Mouse (Mus musculus): Measurements from ENCODE around the gene Mrpl52. TPM values are rescaled to one million over a fixed set of nuclear protein-coding genes. Genes with fewer than 3 reads are reported as not detected.

The Mrpl52 gene
- total RNA-seq (2014; fragmentation: Nextera tagmentation) = 504 and 507 TPM in 2 replicates
- 266 and 434 TPM in 2 replicates for total RNA-seq (2017)

- ATAC-seq (replicated peaks; ENCODE audit: low FRiP score, low TSS enrichment, poor library complexity, severe bottlenecking) = peak; percentile 71
Observed at GRCm38 (mm10) chr14:54426689-54427398, at the start of gene Mrpl52. Mrpl52 (plus strand) TSS chr14:54426909.

GRCm38 (mm10) chr14:54377166-54377565 is 49.5 kb upstream of the Mrpl52 start:
- no peak for ATAC-seq (replicated peaks; ENCODE audit: low FRiP score, low TSS enrichment, poor library complexity, severe bottlenecking)

- no peak for ATAC-seq (replicated peaks; ENCODE audit: low FRiP score, low TSS enrichment, poor library complexity, severe bottlenecking)
Observed at GRCm38 (mm10) chr14:54379571-54379970, 47.1 kb upstream of the Mrpl52 start.

- no peak for ATAC-seq (replicated peaks; ENCODE audit: low FRiP score, low TSS enrichment, poor library complexity, severe bottlenecking)
Observed at GRCm38 (mm10) chr14:54380616-54381015, 46.1 kb upstream of the Mrpl52 start.

GRCm38 (mm10) chr14:54381816-54382215 is 44.9 kb upstream of the Mrpl52 start:
- ATAC-seq (replicated peaks; ENCODE audit: low FRiP score, low TSS enrichment, poor library complexity, severe bottlenecking) = no peak

- ATAC-seq (replicated peaks; ENCODE audit: low FRiP score, low TSS enrichment, poor library complexity, severe bottlenecking) = no peak
Observed at GRCm38 (mm10) chr14:54382641-54383040, 44.1 kb upstream of the Mrpl52 start.

- no peak for ATAC-seq (replicated peaks; ENCODE audit: low FRiP score, low TSS enrichment, poor library complexity, severe bottlenecking)
Observed at GRCm38 (mm10) chr14:54383355-54383771, 43.3 kb upstream of the Mrpl52 start.

- ATAC-seq (replicated peaks; ENCODE audit: low FRiP score, low TSS enrichment, poor library complexity, severe bottlenecking) = peak; percentile 86
Observed at GRCm38 (mm10) chr14:54384396-54384795, 42.3 kb upstream of the Mrpl52 start.

- no peak for ATAC-seq (replicated peaks; ENCODE audit: low FRiP score, low TSS enrichment, poor library complexity, severe bottlenecking)
Observed at GRCm38 (mm10) chr14:54385968-54386618, 40.6 kb upstream of the Mrpl52 start.

- no peak for ATAC-seq (replicated peaks; ENCODE audit: low FRiP score, low TSS enrichment, poor library complexity, severe bottlenecking)
Observed at GRCm38 (mm10) chr14:54387546-54387945, 39.2 kb upstream of the Mrpl52 start.

GRCm38 (mm10) chr14:54390843-54391242 is 35.9 kb upstream of the Mrpl52 start:
- ATAC-seq (replicated peaks; ENCODE audit: low FRiP score, low TSS enrichment, poor library complexity, severe bottlenecking) = no peak

- no peak for ATAC-seq (replicated peaks; ENCODE audit: low FRiP score, low TSS enrichment, poor library complexity, severe bottlenecking)
Observed at GRCm38 (mm10) chr14:54393794-54394193, 32.9 kb upstream of the Mrpl52 start.

- ATAC-seq (replicated peaks; ENCODE audit: low FRiP score, low TSS enrichment, poor library complexity, severe bottlenecking) = no peak
Observed at GRCm38 (mm10) chr14:54394309-54394708, 32.4 kb upstream of the Mrpl52 start.

- ATAC-seq (replicated peaks; ENCODE audit: low FRiP score, low TSS enrichment, poor library complexity, severe bottlenecking) = no peak
Observed at GRCm38 (mm10) chr14:54396685-54397084, 30.0 kb upstream of the Mrpl52 start.

- ATAC-seq (replicated peaks; ENCODE audit: low FRiP score, low TSS enrichment, poor library complexity, severe bottlenecking) = no peak
Observed at GRCm38 (mm10) chr14:54397872-54398527, 28.7 kb upstream of the Mrpl52 start.

GRCm38 (mm10) chr14:54398528-54398916 is 28.2 kb upstream of the Mrpl52 start:
- no peak for ATAC-seq (replicated peaks; ENCODE audit: low FRiP score, low TSS enrichment, poor library complexity, severe bottlenecking)

- no peak for ATAC-seq (replicated peaks; ENCODE audit: low FRiP score, low TSS enrichment, poor library complexity, severe bottlenecking)
Observed at GRCm38 (mm10) chr14:54398921-54399382, 27.8 kb upstream of the Mrpl52 start.

- no peak for ATAC-seq (replicated peaks; ENCODE audit: low FRiP score, low TSS enrichment, poor library complexity, severe bottlenecking)
Observed at GRCm38 (mm10) chr14:54401723-54402122, 25.0 kb upstream of the Mrpl52 start.

GRCm38 (mm10) chr14:54408336-54409056 is 18.2 kb upstream of the Mrpl52 start:
- no peak for ATAC-seq (replicated peaks; ENCODE audit: low FRiP score, low TSS enrichment, poor library complexity, severe bottlenecking)

All from megakaryocyte-erythroid progenitor cell, adult 5-6 weeks (primary cell).